Mouse (Mus musculus) ovary, adult 10 weeks (tissue): ENCODE results near the gene Atp1a1. TPM values are rescaled to one million over a fixed set of nuclear protein-coding genes. Genes with fewer than 3 reads are reported as not detected.

Experiments used
- polyA plus RNA-seq: library from polyadenylated mRNA; stranded (reverse); fragments of 350-450 nt; fragmentation: Illumina TruSeq; extraction: RNeasy Lipid Tissue Mini Kit (QIAGEN cat#74804); gene quantifications from one replicate; pipeline ENCODE4 v1.2.3, GENCODE M21; 2014

Gene Atp1a1
- polyA plus RNA-seq, result 85.7 TPM

DNA sequence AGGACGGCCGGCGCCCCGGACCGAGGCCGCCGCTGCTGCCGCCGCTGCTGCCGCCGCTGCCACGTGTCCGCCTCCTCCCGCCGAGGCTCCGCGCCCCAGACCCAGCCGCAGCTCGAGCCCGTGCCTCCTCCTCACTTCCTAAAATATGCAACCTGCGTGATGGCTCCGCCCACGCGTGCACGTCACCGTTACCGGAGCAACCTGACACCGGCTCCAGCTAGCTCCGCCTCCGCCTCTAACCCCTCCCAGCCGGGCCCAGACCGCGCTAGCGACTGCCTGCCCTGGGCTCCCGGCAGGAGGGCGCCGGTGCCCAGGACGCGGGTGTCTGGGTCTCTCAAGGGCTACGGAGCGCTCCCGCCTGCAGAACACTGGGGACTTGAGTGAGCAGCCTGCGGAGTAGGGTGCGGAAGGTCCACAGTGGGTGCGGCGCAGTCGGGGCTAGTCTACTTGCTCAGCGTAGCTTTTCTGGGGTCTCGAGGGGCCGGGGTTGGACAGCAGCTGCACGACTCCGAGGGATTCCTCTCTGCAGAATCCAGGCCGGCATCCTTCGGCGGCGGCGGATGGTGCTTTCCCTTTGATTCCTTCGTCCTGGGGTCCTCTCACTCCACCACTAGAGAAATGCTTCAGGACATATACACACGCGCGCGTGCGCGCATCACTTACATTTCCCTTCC is at the start of gene Atp1a1:
Gene Atp1a1, minus strand, starts transcription at position 135 of the 674 bp plus-strand sequence.

Other genes starting within 250 kb of the Atp1a1 start
- 15.4 TPM for gene Igsf3, start 227.6 kb downstream of the Atp1a1 start, polyA plus RNA-seq
- gene Mab21l3, start 244.3 kb upstream of the Atp1a1 start, polyA plus RNA-seq, result 0.31 TPM